Mouse (Mus musculus) retina, postnatal 1 day (tissue): ENCODE results near the gene Polr3b.

Experiments
- DNase-seq: peaks from one replicate; pipeline ENCODE4 v3.0.0-alpha.2; 2012

The Polr3b gene

GRCm38 (mm10) chr10:84611664-84612063 is 10.4 kb upstream of the Polr3b start:
- DNase-seq = no peak

- no peak for DNase-seq
These were observed 9.8 kb upstream of the Polr3b start for GRCm38 (mm10) chr10:84612281-84612680.

- no peak for DNase-seq
These were observed 8.7 kb upstream of the Polr3b start for GRCm38 (mm10) chr10:84613366-84613765.

- no peak for DNase-seq
These were observed 7.0 kb upstream of the Polr3b start for GRCm38 (mm10) chr10:84615076-84615475.

GRCm38 (mm10) chr10:84631182-84631581 is 9.1 kb downstream of the Polr3b start:
- peak; percentile 47 for DNase-seq

GRCm38 (mm10) chr10:84632005-84632404 is 9.9 kb downstream of the Polr3b start:
- no peak for DNase-seq

GRCm38 (mm10) chr10:84636656-84637055 is 14.6 kb downstream of the Polr3b start:
- no peak for DNase-seq

GRCm38 (mm10) chr10:84638382-84638781 is 16.3 kb downstream of the Polr3b start:
- no peak for DNase-seq

GRCm38 (mm10) chr10:84639525-84640287 is 17.6 kb downstream of the Polr3b start:
- no peak for DNase-seq

GRCm38 (mm10) chr10:84640861-84641260 is 18.8 kb downstream of the Polr3b start:
- DNase-seq = no peak

GRCm38 (mm10) chr10:84641576-84641975 is 19.5 kb downstream of the Polr3b start:
- DNase-seq = no peak

- DNase-seq = no peak
These were observed 23.8 kb downstream of the Polr3b start for GRCm38 (mm10) chr10:84645940-84646339.

GRCm38 (mm10) chr10:84646506-84647102 is 24.5 kb downstream of the Polr3b start:
- DNase-seq = no peak

- no peak for DNase-seq
These were observed 25.2 kb downstream of the Polr3b start for GRCm38 (mm10) chr10:84647264-84647663.

GRCm38 (mm10) chr10:84648911-84649310 is 26.8 kb downstream of the Polr3b start:
- DNase-seq = no peak

GRCm38 (mm10) chr10:84654029-84654428 is 31.9 kb downstream of the Polr3b start:
- DNase-seq = no peak

GRCm38 (mm10) chr10:84654731-84655130 is 32.6 kb downstream of the Polr3b start:
- no peak for DNase-seq

GRCm38 (mm10) chr10:84656618-84657017 is 34.5 kb downstream of the Polr3b start:
- DNase-seq = no peak

- DNase-seq = peak; percentile 20
These were observed 35.5 kb downstream of the Polr3b start for GRCm38 (mm10) chr10:84657437-84658087.

- peak; percentile 27 for DNase-seq
These were observed 36.2 kb downstream of the Polr3b start for GRCm38 (mm10) chr10:84658088-84658848.

- DNase-seq = no peak
These were observed 37.2 kb downstream of the Polr3b start for GRCm38 (mm10) chr10:84659281-84659680.

- DNase-seq = no peak
These were observed 40.0 kb downstream of the Polr3b start for GRCm38 (mm10) chr10:84662138-84662537.

GRCm38 (mm10) chr10:84665713-84666260 is 43.7 kb downstream of the Polr3b start:
- DNase-seq = no peak
